Mouse (Mus musculus) embryonic facial prominence, embryonic 15.5 days (tissue): ENCODE measurements around the gene Arhgap24. TPM values are rescaled to one million over a fixed set of nuclear protein-coding genes. Genes with fewer than 3 reads are reported as not detected.

Experiments used
- ATAC-seq: fragments of 200-750 bp; cut with Nextera tagmentation; 2 replicates; pipeline ENCODE4 v1.8.0; 2017; ENCODE audit warnings: low read depth, moderate TSS enrichment; ENCODE audit not compliant: insufficient number of reproducible peaks, low FRiP score, low TSS enrichment
- H3K27ac ChIP-seq: fragments of 300-500 bp; sonication (generic); replicated peaks from 2 replicates; pipeline ENCODE4 v1.5.1; 2015; ENCODE audit warnings: mild to moderate bottlenecking, inconsistent platforms
- H3K27me3 ChIP-seq: fragments of 300-500 bp; sonication (generic); 2 replicates; pipeline ENCODE4 v1.6.1; 2015; ENCODE audit warnings: inconsistent platforms
- H3K36me3 ChIP-seq: fragments of 300-500 bp; sonication (generic); 2 replicates; pipeline ENCODE4 v1.6.1; 2015; ENCODE audit warnings: mild to moderate bottlenecking, inconsistent platforms
- H3K4me1 ChIP-seq: fragments of 300-500 bp; sonication (generic); 2 replicates; pipeline ENCODE4 v1.6.1; 2015; ENCODE audit warnings: inconsistent platforms
- H3K4me2 ChIP-seq: fragments of 300-500 bp; sonication (generic); replicated peaks from 2 replicates; pipeline ENCODE4 v1.6.1; 2015; ENCODE audit warnings: mild to moderate bottlenecking, inconsistent platforms
- H3K4me3 ChIP-seq: fragments of 300-500 bp; sonication (generic); replicated peaks from 2 replicates; pipeline ENCODE4 v1.5.1; 2015; ENCODE audit warnings: mild to moderate bottlenecking, inconsistent platforms
- H3K9ac ChIP-seq: fragments of 300-500 bp; sonication (generic); 2 replicates; pipeline ENCODE4 v1.6.1; 2015; ENCODE audit warnings: inconsistent platforms
- H3K9me3 ChIP-seq: fragments of 300-500 bp; sonication (generic); replicated peaks from 2 replicates; pipeline ENCODE4 v1.6.1; 2016; ENCODE audit warnings: inconsistent platforms
- WGBS: fragments of 180-500 bp; shearing (Covaris S2); methylation state at CpG from one replicate; pipeline ENCODE4 v1.1.7; 2015; 5-methylcytosine and 5-hydroxymethylcytosine counted together
- polyA plus RNA-seq: library from polyadenylated mRNA; unstranded; fragments of >200 nt; fragmentation: Nextera tagmentation; extraction: Ambion mirVana; gene quantifications from 2 replicates; pipeline ENCODE4 v1.2.1, GENCODE M21; 2015

The Arhgap24 gene
- polyA plus RNA-seq, 1 experiment from 2014 or later = 34.0 TPM

DNA sequence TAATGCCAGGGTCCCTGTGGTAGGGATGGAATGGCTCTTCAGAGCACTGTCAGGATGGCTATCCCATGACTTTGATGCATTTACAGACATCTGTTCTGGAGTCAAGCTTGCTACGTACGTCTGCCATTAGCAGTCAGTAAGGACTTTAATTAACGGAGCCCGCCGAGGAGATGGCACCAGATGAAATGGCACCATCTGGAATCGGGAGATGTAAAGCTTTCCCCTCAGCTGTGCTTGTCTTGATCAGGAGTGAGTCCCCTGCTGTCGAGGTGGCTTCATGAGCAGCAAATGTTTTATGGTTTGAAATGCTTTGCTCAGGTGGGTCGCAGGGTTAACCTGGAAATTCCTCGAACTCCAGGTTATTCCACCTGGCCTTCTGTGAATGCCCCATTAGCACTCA, 267.0 kb downstream of the Arhgap24 start:
- no peak overlapping the region for H3K9ac ChIP-seq
- H3K36me3 ChIP-seq = no peaks in the 10 kb centered on the region
- no peak overlapping the region for H3K4me3 ChIP-seq
- H3K4me1 ChIP-seq = peaks cover 26% of the 10 kb centered on the region
- no peaks in the 10 kb centered on the region for H3K9me3 ChIP-seq
- WGBS = 71% methylated on average over 9 of the region's 9 CpGs
- H3K4me2 ChIP-seq = no peak overlapping the region
- H3K27ac ChIP-seq = no peak overlapping the region
- H3K27me3 ChIP-seq = no peaks in the 10 kb centered on the region
- ATAC-seq = no peak

DNA sequence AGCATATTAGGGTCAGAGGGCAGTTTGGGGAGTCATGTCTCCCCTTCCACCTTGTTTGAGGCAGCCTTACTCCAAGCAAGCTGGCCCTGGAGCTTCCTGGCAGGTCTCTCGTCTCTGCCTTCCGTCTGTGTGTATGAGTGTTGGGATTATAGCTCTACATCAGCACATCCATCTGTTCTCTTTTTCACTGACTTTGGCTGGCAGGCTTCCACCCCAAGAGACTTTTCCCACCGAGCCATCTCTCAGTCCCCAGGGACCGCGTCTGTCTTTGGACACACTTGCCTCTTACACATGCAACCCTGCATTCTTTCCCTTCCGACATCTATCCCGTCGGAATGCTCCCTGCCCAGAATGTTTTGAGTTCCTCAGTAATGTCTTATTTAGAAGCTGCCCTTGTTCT, 267.8 kb downstream of the Arhgap24 start:
- H3K4me2 ChIP-seq = no peak overlapping the region
- H3K27me3 ChIP-seq = no peaks in the 10 kb centered on the region
- no peaks in the 10 kb centered on the region for H3K9me3 ChIP-seq
- H3K4me3 ChIP-seq = no peak overlapping the region
- no peak for ATAC-seq
- peaks cover 26% of the 10 kb centered on the region for H3K4me1 ChIP-seq
- no peak overlapping the region for H3K9ac ChIP-seq
- H3K36me3 ChIP-seq = no peaks in the 10 kb centered on the region
- H3K27ac ChIP-seq = 0 out of 2 replicates have a peak overlapping the region, but pooled peaks have one; percentile 44
- WGBS = 33% methylated on average over 8 of the region's 8 CpGs

DNA sequence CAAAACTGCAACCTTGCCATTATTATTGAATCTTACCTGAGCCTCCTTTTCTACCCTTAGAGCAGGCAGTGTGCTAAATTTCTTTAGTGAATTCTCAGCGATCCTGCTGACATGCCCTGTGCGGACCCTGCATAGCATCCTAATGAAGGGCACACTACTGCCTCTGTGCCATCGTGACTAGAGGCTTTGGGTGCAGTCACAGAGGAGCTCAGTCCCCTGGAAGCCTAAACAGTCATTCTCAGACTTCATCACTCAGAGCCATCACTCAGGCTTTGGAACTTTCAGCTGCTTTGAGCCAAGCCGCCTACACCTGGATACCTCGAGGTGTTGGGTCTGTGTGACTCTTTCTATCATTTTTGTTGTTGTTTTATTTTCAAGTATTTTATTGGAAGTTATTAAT, 269.5 kb downstream of the Arhgap24 start:
- Histone ChIP-seq H3K27me3 (no peaks in the 10 kb centered on the region), H3K4me3 (no peak overlapping the region), H3K4me1 (peaks cover 26% of the 10 kb centered on the region), H3K4me2 (peak overlapping the region; percentile 19; the same call in 1 of the 2 replicates), H3K9me3 (no peaks in the 10 kb centered on the region), H3K36me3 (no peaks in the 10 kb centered on the region), H3K27ac (peak overlapping the region; percentile 58; the same call in 1 of the 2 replicates), H3K9ac (no peak overlapping the region)
- WGBS = 69% methylated on average over 5 of the region's 5 CpGs
- no peak for ATAC-seq

DNA sequence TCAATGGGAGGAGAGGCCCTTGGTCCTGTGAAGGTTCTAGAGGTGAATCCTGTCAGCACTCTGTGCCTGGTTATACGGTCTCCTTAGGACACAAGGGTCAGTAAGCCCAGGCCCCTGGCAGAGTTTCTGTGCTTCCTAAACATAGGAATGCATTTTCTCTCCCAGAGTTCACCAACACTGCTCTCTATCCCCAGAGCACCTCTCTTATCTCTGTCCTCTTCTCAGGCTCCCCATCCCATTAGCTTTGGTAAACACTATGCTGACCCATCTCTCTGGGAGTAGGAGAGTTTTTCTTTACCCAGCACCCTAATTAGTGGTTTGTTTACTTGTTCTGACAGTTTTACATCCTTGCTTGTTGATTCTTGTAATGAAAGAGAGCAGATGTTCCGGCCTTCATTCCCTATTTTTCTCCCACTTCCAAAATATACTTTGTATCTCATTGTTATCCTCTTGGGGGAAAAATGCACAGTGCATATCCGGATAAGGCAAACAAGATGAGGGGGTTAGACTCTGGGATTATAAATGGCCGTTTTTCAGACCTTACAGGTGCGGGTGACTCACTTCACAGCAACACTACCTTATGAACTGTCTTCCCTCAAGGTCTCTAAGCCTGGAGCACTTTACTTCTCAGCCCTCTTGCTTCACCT, 270.6 kb downstream of the Arhgap24 start:
- no peak overlapping the region for H3K4me2 ChIP-seq
- peaks cover 26% of the 10 kb centered on the region for H3K4me1 ChIP-seq
- no peak overlapping the region for H3K9ac ChIP-seq
- H3K36me3 ChIP-seq = no peaks in the 10 kb centered on the region
- WGBS = 61% methylated on average over 5 of the region's 5 CpGs
- H3K4me3 ChIP-seq = no peak overlapping the region
- H3K27ac ChIP-seq = no peak overlapping the region
- ATAC-seq = no peak
- H3K9me3 ChIP-seq = no peaks in the 10 kb centered on the region
- no peaks in the 10 kb centered on the region for H3K27me3 ChIP-seq

DNA sequence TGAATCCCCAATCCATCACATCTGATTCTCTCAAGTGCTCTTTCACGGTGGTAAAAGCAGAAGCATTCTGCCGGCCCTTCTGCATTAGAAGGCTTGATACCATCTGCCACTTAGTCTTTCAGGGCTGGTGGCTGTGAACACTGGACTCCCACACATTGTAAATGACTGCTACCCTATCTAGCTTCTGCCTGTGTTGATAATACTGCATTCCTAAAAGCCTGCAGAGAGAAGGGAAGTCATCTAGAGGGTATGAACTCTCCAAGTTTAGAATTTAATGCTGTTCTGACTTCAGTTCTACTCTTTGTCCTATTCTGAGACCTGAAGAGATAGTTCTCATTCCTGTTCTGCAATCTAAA, 271.1 kb downstream of the Arhgap24 start:
- Histone ChIP-seq H3K9me3 (no peaks in the 10 kb centered on the region), H3K4me2 (no peak overlapping the region), H3K27ac (no peak overlapping the region), H3K4me1 (peaks cover 26% of the 10 kb centered on the region), H3K4me3 (no peak overlapping the region), H3K36me3 (no peaks in the 10 kb centered on the region), H3K27me3 (no peaks in the 10 kb centered on the region), H3K9ac (no peak overlapping the region)
- WGBS = 31% methylated on average over 2 of the region's 2 CpGs
- no peak for ATAC-seq

DNA sequence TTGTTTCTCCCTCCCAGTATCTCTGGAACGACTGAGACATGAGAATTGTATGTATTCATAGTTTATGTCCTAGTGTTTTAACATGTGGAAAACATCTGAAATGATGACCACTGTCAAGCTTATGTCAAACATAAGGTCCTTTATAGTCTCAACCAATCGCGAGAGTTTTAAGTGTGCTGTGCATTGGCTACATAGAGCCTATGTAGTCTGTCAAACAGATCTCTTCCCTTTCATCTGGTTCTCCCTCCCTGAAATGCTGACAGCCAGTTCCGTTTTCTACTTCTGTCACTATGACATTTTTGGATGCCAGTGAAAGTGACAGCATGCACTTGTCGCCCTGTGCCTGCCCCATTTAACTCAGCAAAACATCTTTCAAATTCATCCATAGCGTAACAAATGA, 275.8 kb downstream of the Arhgap24 start:
- Histone ChIP-seq H3K9me3 (no peaks in the 10 kb centered on the region), H3K4me3 (no peak overlapping the region), H3K27ac (no peak overlapping the region), H3K36me3 (no peaks in the 10 kb centered on the region), H3K9ac (no peak overlapping the region), H3K27me3 (no peaks in the 10 kb centered on the region), H3K4me2 (no peak overlapping the region), H3K4me1 (peaks cover 3% of the 10 kb centered on the region; the same call in 1 of the 2 replicates)
- 61% methylated on average over 6 of the region's 6 CpGs for WGBS
- no peak for ATAC-seq

DNA sequence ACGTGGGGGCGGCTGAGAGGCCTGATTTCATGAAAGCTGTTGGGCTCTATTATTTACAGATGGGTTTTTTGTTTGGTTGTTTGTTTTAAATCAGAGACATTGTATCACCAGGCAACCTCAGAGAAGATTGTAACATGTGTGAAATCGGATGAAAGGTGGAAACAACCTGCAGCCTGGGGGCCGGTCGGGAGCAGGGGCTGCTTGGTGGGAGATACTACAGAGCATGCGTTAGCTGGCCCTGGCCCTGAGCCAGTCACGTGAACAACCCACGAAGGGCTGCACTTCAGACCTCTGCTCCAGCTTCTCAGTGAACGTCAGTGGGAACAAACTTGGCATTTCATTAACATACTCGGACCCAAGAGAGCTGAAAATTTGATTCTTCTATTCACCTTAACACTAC, 284.5 kb downstream of the Arhgap24 start:
- ATAC-seq = no peak
- no peak overlapping the region for H3K27ac ChIP-seq
- H3K36me3 ChIP-seq = no peaks in the 10 kb centered on the region
- WGBS = 44% methylated on average over 10 of the region's 10 CpGs
- H3K27me3 ChIP-seq = no peaks in the 10 kb centered on the region
- H3K4me3 ChIP-seq = no peak overlapping the region
- no peak overlapping the region for H3K4me2 ChIP-seq
- H3K9me3 ChIP-seq = no peaks in the 10 kb centered on the region
- no peak overlapping the region for H3K9ac ChIP-seq
- peaks cover 18% of the 10 kb centered on the region; the same call in 1 of the 2 replicates for H3K4me1 ChIP-seq

DNA sequence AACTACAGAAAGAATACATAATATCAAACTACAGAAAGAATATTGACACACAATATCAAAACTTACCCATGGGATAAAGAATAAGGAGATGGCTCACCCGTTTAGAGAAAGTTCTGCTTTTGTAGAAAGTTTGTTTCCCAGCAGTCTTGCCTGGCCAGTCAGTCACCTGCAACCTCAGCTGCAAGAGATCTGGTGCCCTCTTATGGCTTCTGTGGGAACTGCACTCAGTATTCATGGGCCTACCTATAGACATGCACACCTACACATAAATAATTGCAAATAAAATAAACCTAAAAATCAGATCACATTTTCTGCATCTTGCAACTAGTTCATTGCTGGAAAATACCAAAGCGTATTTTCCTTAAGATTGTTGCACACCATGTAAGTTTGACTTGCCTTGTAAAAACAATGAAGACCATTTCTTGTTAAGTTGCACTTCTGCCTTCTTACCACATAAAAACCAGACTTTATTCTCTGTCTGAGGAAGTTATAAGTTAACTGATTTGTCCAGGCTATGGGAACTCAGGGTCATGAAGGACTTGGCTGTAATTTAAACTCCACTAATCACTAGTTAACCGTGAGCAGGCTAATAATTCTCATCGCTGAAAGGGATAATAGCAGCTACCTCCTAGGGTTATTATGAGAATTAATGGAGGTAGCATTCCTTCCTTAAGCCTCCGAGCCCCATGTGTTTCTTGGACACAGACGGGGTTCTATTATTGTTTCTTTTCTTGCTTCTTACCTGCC, 285.3 kb downstream of the Arhgap24 start:
- Histone ChIP-seq H3K27me3 (no peaks in the 10 kb centered on the region), H3K4me2 (no peak overlapping the region), H3K9ac (no peak overlapping the region), H3K4me3 (no peak overlapping the region), H3K36me3 (no peaks in the 10 kb centered on the region), H3K27ac (no peak overlapping the region), H3K4me1 (peaks cover 18% of the 10 kb centered on the region; the same call in 1 of the 2 replicates), H3K9me3 (no peaks in the 10 kb centered on the region)
- WGBS = 70% methylated on average over 6 of the region's 6 CpGs
- no peak for ATAC-seq

DNA sequence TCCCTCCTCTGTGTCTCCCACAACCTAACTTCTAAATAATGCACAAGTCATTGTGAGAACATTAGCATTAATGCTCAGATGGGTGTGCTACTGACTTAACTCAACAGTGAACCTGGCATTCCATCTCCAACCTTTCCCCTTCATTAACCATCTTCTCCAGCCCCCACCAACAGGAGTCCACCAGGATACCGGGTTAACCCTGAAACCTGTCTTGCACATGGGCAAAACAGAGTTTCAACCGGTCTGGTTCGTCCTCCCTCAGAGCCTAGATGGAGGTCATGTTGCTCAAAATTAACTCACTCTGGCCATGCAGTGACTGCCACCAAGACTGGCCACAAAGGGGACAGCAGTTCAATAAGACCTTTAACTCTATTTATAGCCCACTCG, 285.9 kb downstream of the Arhgap24 start:
- Histone ChIP-seq H3K9ac (no peak overlapping the region), H3K27me3 (no peaks in the 10 kb centered on the region), H3K9me3 (no peaks in the 10 kb centered on the region), H3K4me1 (peaks cover 18% of the 10 kb centered on the region; the same call in 1 of the 2 replicates), H3K27ac (no peak overlapping the region), H3K4me2 (no peak overlapping the region), H3K36me3 (no peaks in the 10 kb centered on the region), H3K4me3 (no peak overlapping the region)
- no peak for ATAC-seq
- 83% methylated on average over 4 of the region's 4 CpGs for WGBS

DNA sequence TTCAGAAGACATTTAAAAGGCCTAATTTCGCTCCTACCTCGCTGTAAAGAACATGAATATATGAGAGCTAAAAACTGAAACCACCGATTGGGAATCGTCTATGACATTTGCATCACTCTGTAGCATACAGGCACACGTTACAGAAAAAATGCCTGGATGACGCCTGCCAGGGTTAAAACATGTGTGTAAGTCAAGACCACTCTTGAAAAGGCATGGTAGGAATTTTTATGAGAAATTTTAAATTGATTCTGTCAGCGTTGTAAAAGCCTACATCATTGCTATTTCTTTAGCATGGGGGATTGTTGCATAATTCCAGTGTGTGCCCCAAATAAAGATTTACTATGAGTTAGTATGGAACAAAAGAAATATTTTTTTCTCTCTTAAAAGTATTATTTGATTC, 286.6 kb downstream of the Arhgap24 start:
- no peak for ATAC-seq
- Histone ChIP-seq H3K4me3 (no peak overlapping the region), H3K27me3 (no peaks in the 10 kb centered on the region), H3K9me3 (no peaks in the 10 kb centered on the region), H3K36me3 (no peaks in the 10 kb centered on the region), H3K4me1 (peaks cover 18% of the 10 kb centered on the region; the same call in 1 of the 2 replicates), H3K9ac (no peak overlapping the region), H3K4me2 (no peak overlapping the region), H3K27ac (no peak overlapping the region)
- WGBS = 43% methylated on average over 7 of the region's 7 CpGs

DNA sequence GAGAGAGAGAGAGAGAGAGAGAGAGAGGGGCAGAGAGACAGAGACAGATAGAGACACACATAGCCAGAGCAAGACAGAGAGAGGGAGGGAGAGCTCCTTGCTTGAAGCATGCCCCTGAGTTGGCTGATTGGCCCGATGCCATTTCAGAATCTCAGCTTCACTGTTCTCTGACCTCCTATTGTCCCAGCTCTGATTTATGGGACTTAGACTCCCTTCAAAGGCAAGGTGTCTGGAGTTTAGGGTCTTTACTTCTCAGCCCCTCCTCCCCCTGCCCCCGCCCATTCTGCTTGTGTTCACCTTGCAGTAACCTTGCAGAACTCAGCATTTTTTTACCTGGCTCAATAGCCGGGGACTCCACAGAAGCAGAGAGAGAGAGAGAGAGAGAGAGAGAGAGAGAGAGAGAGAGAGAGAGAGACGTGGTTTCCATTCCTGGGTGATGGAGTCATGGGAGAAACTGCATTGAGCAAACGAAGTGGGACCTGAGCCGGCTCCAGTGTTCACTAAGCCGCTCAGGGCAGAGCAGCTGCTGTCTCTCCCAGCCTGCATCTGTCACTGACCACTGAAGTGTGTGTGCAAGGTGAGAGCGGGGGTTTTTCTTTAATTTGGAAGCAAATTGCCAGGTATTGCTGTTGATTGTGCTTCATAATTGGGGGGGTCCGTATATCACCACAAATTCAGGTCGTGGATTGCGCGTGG, 287.3 kb downstream of the Arhgap24 start:
- ATAC-seq = peak; percentile 80
- 54% methylated on average over 12 of the region's 12 CpGs for WGBS

More for the DNA sequence above, 287.3 kb downstream of the Arhgap24 start:
- Histone ChIP-seq H3K9ac (no peak overlapping the region), H3K4me2 (0 out of 2 replicates have a peak overlapping the region, but pooled peaks have one; percentile 0), H3K4me3 (no peak overlapping the region), H3K27me3 (no peaks in the 10 kb centered on the region), H3K9me3 (no peaks in the 10 kb centered on the region), H3K27ac (no peak overlapping the region), H3K4me1 (peaks cover 18% of the 10 kb centered on the region; the same call in 1 of the 2 replicates), H3K36me3 (no peaks in the 10 kb centered on the region)
